Mouse (Mus musculus): Measurements from ENCODE around the gene Zbtb37. TPM values are rescaled to one million over a fixed set of nuclear protein-coding genes. Genes with fewer than 3 reads are reported as not detected.
"Not testable (repeated sequence)": the region's sequence is repeated elsewhere in the genome, so short reads cannot be mapped to it uniquely, and the experiment has no call there.

The Zbtb37 gene
- polyA plus RNA-seq, 1 experiment from 2014 or later: 7.4 TPM

DNA sequence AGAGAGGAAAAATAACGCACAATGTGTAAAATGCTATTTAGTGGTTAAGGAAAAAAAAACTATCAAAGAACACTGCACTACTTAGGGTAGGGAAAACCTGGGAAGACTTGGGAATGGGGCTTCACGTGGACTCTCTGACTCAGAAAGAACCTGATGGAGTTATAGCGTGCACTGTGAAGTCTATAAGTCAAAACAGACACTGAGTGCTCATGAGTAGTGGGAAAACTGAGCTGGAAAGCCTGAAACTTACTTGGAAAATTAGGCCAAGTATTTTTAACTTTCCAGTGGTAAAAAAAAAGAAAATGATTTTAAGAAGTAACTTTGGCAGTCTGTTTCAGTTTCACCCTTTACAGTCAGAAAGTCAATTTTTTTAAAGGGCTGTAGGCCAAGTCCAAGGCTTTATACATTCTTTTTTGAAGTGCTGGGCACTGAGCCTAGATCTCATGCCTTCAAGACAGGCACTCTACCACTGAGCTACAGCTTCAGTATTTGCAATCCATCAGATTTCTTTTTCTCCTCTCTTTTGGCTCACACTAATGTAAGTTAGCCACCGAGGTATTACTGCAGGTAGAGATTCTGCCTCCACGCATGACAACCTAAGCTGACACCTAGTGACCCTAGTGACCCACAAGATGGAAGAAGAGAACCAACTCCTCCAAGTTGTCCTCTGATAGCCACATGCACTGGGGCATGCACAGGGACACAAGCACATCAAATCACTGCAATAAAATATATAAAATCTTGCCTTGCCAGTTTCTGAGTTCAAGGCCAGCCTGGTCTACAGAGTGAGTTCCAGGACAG lies 9.0 kb downstream of the Zbtb37 start:
- no peak overlapping the region for H3K27ac ChIP-seq
- no peak overlapping the region for H3K4me3 ChIP-seq
- no peak for DNase-seq (ENCODE audit: low spot score)
- H3K36me3 ChIP-seq: peaks cover 49% of the 10 kb centered on the region
- WGBS: 90% methylated on average over 5 of the region's 5 CpGs
- H3K9me3 ChIP-seq: no peaks in the 10 kb centered on the region
- no peaks in the 10 kb centered on the region for H3K27me3 ChIP-seq (ENCODE audit: insufficient read depth, poor library complexity, severe bottlenecking)
- H3K4me1 ChIP-seq (replicated peaks): no peaks in the 10 kb centered on the region

DNA sequence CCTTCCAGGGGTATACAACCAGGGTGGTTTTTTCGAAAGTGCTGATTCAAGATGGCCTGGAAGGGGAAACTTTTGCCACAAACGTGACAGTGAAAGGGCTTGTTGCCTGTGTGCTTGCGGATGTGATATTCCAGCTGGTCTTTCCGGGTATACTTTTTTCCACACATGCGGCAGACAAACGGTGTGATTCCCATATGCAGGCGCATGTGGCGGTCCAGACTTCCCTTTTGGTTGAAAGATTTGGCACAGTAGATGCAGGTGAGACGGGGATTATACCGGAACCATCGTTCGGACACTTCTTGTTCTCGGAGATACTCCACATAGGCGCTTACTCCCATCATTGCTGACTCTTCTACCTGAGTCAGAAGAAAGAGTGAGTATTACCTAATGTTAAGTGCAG lies 14.6 kb downstream of the Zbtb37 start:
- 96% methylated on average over 14 of the region's 14 CpGs for WGBS
- no peak for DNase-seq (ENCODE audit: low spot score)
- no peak overlapping the region for H3K4me3 ChIP-seq
- peaks cover 53% of the 10 kb centered on the region for H3K36me3 ChIP-seq
- H3K9me3 ChIP-seq: no peaks in the 10 kb centered on the region
- H3K4me1 ChIP-seq (replicated peaks): no peaks in the 10 kb centered on the region
- H3K27ac ChIP-seq: no peak overlapping the region
- H3K27me3 ChIP-seq (ENCODE audit: insufficient read depth, poor library complexity, severe bottlenecking): no peaks in the 10 kb centered on the region

DNA sequence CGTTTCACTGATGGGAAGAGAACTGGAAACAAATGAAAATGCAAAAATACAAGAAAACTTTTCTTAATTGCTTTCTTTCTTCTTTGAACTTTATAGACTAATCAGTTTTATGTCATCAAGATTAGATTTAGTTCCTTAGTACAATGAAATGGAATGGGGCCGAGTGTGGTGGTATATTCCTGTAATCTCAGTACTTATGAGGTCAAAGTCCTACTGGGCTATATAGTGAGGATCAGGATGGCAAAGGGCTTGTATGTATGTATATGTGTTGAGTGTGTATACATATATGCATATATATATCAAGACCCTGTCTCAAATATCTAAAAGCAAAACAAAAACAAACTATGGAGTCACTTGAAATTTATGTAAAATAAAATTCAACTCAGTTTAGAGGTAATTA lies 18.3 kb downstream of the Zbtb37 start:
- Histone ChIP-seq H3K4me1 (replicated peaks) (no peaks in the 10 kb centered on the region), H3K36me3 (peaks cover 66% of the 10 kb centered on the region), H3K9me3 (no peaks in the 10 kb centered on the region), H3K27ac (no peak overlapping the region), H3K4me3 (no peak overlapping the region), H3K27me3 (ENCODE audit: insufficient read depth, poor library complexity, severe bottlenecking) (no peaks in the 10 kb centered on the region)
- DNase-seq (ENCODE audit: low spot score): no peak
- WGBS: 89% methylated on average over 2 of the region's 2 CpGs

DNA sequence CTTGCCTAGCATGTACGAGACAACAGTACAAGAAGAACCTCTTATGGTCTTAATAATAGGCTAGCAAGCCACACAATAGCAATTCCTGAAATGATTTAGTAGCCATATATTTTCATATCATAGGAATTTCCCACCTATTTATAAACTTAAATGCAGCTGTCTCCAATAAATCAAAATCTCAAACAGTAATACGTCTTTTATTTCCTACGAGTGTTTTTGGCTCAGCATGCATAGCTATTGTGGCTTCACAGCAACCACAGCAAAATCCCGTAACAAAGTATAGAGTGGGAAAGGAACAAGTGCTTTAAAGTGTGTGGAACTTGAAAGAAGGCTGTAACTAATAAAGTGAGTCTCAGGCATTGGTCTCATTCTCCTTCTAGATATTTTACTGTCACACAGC lies 24.2 kb downstream of the Zbtb37 start:
- Histone ChIP-seq H3K36me3 (peaks cover 49% of the 10 kb centered on the region), H3K4me3 (no peak overlapping the region), H3K9me3 (no peaks in the 10 kb centered on the region), H3K4me1 (replicated peaks) (no peaks in the 10 kb centered on the region), H3K27me3 (ENCODE audit: insufficient read depth, poor library complexity, severe bottlenecking) (no peaks in the 10 kb centered on the region), H3K27ac (no peak overlapping the region)
- DNase-seq (ENCODE audit: low spot score): no peak
- 92% methylated on average over 4 of the region's 4 CpGs for WGBS

DNA sequence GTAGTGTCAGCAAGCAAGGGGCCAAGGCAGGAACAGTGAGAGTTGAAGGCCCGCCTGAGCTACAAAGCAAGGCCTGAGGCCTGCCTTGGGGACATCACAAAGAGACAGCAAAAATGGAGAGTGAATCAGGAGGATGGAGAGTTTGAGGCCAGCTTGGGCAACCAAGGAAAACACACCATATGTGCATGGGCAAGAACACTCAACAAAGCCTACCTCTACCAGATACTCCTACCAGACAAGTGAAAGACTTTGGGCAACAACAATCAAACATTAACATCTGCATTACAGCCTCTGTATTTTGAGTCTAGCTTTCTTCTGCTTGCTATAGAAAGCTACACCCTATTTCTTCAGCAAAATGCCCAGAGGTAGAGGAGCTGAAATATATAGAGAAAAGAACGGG lies 26.6 kb downstream of the Zbtb37 start:
- H3K4me3 ChIP-seq: no peak overlapping the region
- no peak overlapping the region for H3K27ac ChIP-seq
- H3K9me3 ChIP-seq: no peaks in the 10 kb centered on the region
- no peaks in the 10 kb centered on the region for H3K27me3 ChIP-seq (ENCODE audit: insufficient read depth, poor library complexity, severe bottlenecking)
- peaks cover 48% of the 10 kb centered on the region for H3K36me3 ChIP-seq
- H3K4me1 ChIP-seq (replicated peaks): no peaks in the 10 kb centered on the region
- WGBS: 91% methylated on average over 2 of the region's 2 CpGs
- DNase-seq (ENCODE audit: low spot score): no peak

DNA sequence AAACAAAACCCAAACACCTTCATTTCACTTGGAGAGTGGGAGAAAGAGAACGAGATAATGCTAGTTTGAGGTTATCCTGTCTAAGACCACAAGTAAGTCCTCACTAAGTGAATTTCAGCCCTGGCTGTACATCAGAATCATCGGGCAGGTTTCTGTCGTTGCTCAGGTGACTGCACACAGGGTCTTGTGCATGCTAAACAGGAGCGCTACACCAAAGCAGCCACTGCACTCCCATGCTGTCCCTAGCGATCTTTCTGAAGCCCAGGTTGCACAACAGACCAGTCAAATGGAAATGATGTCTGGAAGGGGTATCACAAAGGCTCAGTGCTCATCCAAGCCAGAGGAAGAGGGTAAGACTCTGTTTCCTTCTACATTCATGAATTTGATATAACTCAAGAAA lies 28.2 kb downstream of the Zbtb37 start:
- DNase-seq (ENCODE audit: low spot score): no peak
- WGBS: 85% methylated on average over 5 of the region's 5 CpGs
- no peaks in the 10 kb centered on the region for H3K27me3 ChIP-seq (ENCODE audit: insufficient read depth, poor library complexity, severe bottlenecking)
- H3K27ac ChIP-seq: no peak overlapping the region
- H3K4me3 ChIP-seq: no peak overlapping the region
- H3K4me1 ChIP-seq (replicated peaks): no peaks in the 10 kb centered on the region
- no peaks in the 10 kb centered on the region for H3K9me3 ChIP-seq
- H3K36me3 ChIP-seq: peaks cover 40% of the 10 kb centered on the region

DNA sequence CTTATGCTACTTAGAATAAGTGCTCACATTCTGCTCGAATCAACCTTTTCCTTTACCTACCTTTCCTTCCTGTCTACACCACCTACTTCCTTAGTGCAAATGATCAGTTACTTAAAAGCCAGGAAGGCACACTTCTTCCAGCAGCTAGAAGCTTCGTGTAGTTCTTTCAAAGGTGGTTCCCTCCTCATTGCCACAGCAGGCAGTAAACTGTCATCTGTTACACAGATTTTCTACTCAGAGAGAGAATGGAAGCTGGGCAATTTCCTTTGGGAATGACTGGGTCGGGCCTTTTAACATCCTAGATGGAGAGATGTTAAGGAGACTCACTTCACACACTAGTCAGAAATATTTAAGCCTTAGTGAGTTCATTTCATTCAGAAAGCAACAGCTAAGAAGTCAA lies 29.1 kb downstream of the Zbtb37 start:
- Histone ChIP-seq H3K9me3 (no peaks in the 10 kb centered on the region), H3K4me3 (no peak overlapping the region), H3K27me3 (ENCODE audit: insufficient read depth, poor library complexity, severe bottlenecking) (no peaks in the 10 kb centered on the region), H3K27ac (no peak overlapping the region), H3K36me3 (peaks cover 38% of the 10 kb centered on the region), H3K4me1 (replicated peaks) (no peaks in the 10 kb centered on the region)
- DNase-seq (ENCODE audit: low spot score): no peak
- 81% methylated on average over 3 of the region's 3 CpGs for WGBS

DNA sequence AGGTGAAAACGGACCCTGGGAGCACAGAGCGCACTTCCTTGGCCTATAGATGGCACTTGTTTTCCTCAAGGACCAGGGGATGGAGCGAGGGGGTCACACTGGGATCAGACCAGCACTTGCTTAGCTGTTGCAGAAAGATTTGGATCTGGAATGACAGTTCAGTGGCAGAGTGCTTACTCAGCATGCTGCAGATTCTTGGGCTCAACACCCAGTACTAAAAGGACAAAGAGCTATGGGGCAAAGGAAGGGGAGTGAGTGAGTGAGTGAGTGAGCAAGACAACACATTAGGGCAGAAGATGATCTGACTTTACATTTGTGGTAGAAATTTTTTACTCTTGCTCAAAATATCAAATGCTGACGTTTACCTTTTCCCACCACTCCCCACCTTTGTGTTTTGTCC lies 29.7 kb downstream of the Zbtb37 start:
- DNase-seq (ENCODE audit: low spot score): no peak
- Histone ChIP-seq H3K27ac (no peak overlapping the region), H3K4me3 (no peak overlapping the region), H3K36me3 (peaks cover 38% of the 10 kb centered on the region), H3K9me3 (no peaks in the 10 kb centered on the region), H3K4me1 (replicated peaks) (no peaks in the 10 kb centered on the region), H3K27me3 (ENCODE audit: insufficient read depth, poor library complexity, severe bottlenecking) (no peaks in the 10 kb centered on the region)
- 73% methylated on average over 4 of the region's 4 CpGs for WGBS

DNA sequence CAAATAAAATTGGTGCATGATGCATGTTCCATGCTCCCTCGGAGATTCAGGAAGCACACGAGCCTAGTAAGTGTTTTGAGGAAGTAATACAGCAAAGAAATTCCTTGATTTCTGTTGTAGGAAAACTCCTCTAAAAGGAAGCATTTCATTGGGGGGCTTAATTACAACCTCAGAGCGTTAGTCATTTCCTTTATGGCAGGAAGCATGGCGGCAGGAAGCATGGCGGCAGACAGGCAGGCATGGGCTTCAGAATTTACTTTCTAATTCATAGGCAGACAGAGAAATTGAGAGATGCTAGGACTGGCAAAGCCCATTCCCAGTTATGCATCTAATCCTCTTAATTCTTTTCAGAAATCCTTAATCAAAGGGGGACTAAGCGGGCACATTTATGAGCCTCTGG lies 40.8 kb downstream of the Zbtb37 start:
- no peaks in the 10 kb centered on the region for H3K36me3 ChIP-seq
- H3K4me1 ChIP-seq (replicated peaks): no peaks in the 10 kb centered on the region
- WGBS: 91% methylated on average over 6 of the region's 6 CpGs

DNA sequence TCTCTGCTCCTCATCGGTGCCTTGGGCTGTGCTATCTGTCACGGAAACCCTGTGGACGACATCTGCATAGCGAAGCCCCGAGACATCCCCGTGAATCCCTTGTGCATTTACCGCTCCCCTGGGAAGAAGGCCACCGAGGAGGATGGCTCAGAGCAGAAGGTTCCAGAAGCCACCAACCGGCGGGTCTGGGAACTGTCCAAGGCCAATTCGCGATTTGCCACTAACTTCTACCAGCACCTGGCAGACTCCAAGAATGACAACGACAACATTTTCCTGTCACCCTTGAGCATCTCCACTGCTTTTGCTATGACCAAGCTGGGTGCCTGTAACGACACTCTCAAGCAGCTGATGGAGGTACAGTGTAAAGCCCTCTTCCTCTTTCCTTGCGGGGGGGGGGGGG lies 45.3 kb downstream of the Zbtb37 start:
- Histone ChIP-seq H3K27ac (no peak overlapping the region), H3K4me1 (replicated peaks) (no peaks in the 10 kb centered on the region), H3K9me3 (no peaks in the 10 kb centered on the region), H3K4me3 (no peak overlapping the region), H3K36me3 (no peaks in the 10 kb centered on the region), H3K27me3 (ENCODE audit: insufficient read depth, poor library complexity, severe bottlenecking) (no peaks in the 10 kb centered on the region)
- WGBS: 88% methylated on average over 15 of the region's 15 CpGs
- no peak for DNase-seq (ENCODE audit: low spot score)

More for the DNA sequence above, 40.8 kb downstream of the Zbtb37 start:
- Histone ChIP-seq H3K27ac (no peak overlapping the region), H3K4me3 (no peak overlapping the region), H3K9me3 (no peaks in the 10 kb centered on the region), H3K27me3 (ENCODE audit: insufficient read depth, poor library complexity, severe bottlenecking) (no peaks in the 10 kb centered on the region)
- no peak for DNase-seq (ENCODE audit: low spot score)

DNA sequence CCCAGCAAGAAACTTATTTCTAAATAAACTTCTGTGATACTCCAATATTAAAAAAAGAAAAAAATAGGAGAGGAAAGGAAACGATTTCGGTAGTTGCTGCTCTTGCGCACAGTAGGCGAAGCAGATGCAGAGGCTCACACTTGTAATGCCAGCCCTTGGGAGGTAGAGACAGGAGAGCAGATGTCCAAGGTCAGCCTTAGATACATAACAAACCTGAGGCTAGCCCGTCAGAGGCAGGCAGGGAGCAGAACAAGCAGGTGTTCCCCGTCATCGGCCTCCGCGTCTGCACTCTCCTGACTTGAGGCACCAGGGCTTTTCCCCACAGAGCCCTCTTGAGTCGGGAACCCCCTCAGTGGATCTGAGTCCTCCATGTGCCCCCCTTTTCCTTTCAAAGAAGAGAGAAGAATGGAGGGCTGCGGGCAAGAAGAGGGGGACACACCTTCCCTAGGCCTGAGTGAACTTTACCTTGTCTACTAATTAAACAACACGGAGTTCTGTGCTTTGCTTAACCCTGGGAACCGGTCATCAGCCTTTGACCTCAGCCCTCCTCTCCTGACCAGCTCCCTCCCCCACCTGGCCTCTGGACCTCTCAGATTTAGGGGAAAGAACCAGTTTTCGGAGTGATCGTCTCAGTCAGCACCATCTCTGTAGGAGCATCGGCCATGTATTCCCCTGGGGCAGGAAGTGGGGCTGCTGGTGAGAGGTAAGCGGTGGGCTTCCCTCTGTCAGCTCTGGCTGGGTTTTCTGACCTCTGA lies 47.6 kb downstream of the Zbtb37 start:
- WGBS: 86% methylated on average over 17 of the region's 17 CpGs
- H3K4me3 ChIP-seq: no peak overlapping the region
- no peak for DNase-seq (ENCODE audit: low spot score)

DNA sequence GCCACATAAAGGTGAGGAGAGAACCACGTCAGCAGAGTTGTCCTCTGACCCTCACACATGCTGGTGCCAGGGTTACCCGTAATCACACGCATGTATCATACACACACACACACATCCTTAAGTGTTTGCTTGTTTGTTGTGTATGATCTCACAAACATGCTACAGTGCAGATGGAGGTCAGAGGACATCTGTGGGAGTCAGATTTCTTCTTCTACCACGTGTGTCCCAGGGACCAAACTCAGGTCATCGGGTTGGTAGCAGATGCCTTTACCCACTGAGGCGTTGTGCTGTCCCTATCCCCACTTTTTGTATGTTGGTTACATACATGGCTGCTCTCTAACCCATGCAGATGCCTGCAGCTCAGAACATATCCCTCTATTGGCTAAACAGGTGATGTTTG lies 49.2 kb downstream of the Zbtb37 start:
- Histone ChIP-seq H3K36me3 (no peaks in the 10 kb centered on the region), H3K27me3 (ENCODE audit: insufficient read depth, poor library complexity, severe bottlenecking) (no peaks in the 10 kb centered on the region), H3K4me3 (no peak overlapping the region), H3K27ac (no peak overlapping the region), H3K9me3 (no peaks in the 10 kb centered on the region), H3K4me1 (replicated peaks) (no peaks in the 10 kb centered on the region)
- 83% methylated on average over 6 of the region's 6 CpGs for WGBS
- DNase-seq (ENCODE audit: low spot score): no peak

More for the DNA sequence above, 47.6 kb downstream of the Zbtb37 start:
- no peaks in the 10 kb centered on the region for H3K27me3 ChIP-seq (ENCODE audit: insufficient read depth, poor library complexity, severe bottlenecking)
- H3K27ac ChIP-seq: no peak overlapping the region
- no peaks in the 10 kb centered on the region for H3K36me3 ChIP-seq
- no peaks in the 10 kb centered on the region for H3K4me1 ChIP-seq (replicated peaks)
- H3K9me3 ChIP-seq: no peaks in the 10 kb centered on the region

DNA sequence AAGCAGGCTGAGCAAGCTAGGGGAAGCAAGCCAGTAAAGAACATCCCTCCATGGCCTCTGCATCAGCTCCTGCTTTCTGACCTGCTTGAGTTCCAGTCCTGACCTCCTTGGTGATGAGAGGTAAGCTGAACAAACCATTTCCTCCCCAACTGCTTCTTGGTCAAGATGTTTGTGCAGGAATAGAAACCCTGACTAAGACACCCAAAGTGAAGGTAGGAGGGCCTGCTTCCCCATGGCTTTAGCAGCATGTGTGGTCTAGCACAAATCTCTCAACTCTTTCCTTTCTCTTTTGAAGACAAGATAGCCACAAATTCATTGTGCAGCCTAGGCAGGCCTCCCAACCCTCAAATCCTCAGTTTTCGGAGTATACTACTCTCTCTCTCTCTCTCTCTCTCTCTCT lies 49.9 kb downstream of the Zbtb37 start:
- not testable (repeated sequence) for DNase-seq (ENCODE audit: low spot score); H3K4me1 ChIP-seq (replicated peaks); H3K27ac ChIP-seq; H3K9me3 ChIP-seq; H3K4me3 ChIP-seq; H3K36me3 ChIP-seq; H3K27me3 ChIP-seq (ENCODE audit: insufficient read depth, poor library complexity, severe bottlenecking)
- WGBS: 75% methylated on average over 1 of the region's 1 CpGs
